Mouse (Mus musculus): Measurements from ENCODE around the gene AI481877. TPM values are rescaled to one million over a fixed set of nuclear protein-coding genes. Genes with fewer than 3 reads are reported as not detected.

AI481877 gene
- polyA plus RNA-seq, 1 experiment from 2014 or later = not detected

- Histone ChIP-seq H3K36me3 (ENCODE audit: control insufficient read depth, insufficient read depth) (no peaks in the 10 kb centered on the region), H3K4me2 (replicated peaks; ENCODE audit: low read depth) (no peak overlapping the region), H3K4me1 (replicated peaks; ENCODE audit: control insufficient read depth, insufficient read depth, low read length) (no peaks in the 10 kb centered on the region), H3K9me3 (ENCODE audit: control insufficient read depth) (no peaks in the 10 kb centered on the region), H3K9ac (ENCODE audit: low read depth, low read length) (no peak overlapping the region), H3K4me3 (ENCODE audit: low read depth, low read length) (no peak overlapping the region), H3K27me3 (replicated peaks; ENCODE audit: control insufficient read depth, insufficient read depth, low read length) (no peaks in the 10 kb centered on the region), H3K27ac (ENCODE audit: low read depth, low read length) (no peak overlapping the region)
- no peak for ATAC-seq
- WGBS = 72% methylated on average over 2 of the region's 2 CpGs
- no peak for TF ChIP-seq CTCF (IDR thresholded peaks at IDR 0.05; ENCODE audit: low read depth)
Measured at GRCm38 (mm10) chr4:59164034-59164433, 25.3 kb upstream of the AI481877 start.

GRCm38 (mm10) chr4:59160959-59161670 lies 22.3 kb upstream of the AI481877 start:
- no peak overlapping the region for H3K9ac ChIP-seq (ENCODE audit: low read depth, low read length)
- WGBS = 56% methylated on average over 8 of the region's 8 CpGs
- no peaks in the 10 kb centered on the region for H3K9me3 ChIP-seq (ENCODE audit: control insufficient read depth)
- no peaks in the 10 kb centered on the region for H3K36me3 ChIP-seq (ENCODE audit: control insufficient read depth, insufficient read depth)
- no peaks in the 10 kb centered on the region for H3K4me1 ChIP-seq (replicated peaks; ENCODE audit: control insufficient read depth, insufficient read depth, low read length)
- TF ChIP-seq CTCF (IDR thresholded peaks at IDR 0.05; ENCODE audit: low read depth) = no peak
- no peaks in the 10 kb centered on the region for H3K27me3 ChIP-seq (replicated peaks; ENCODE audit: control insufficient read depth, insufficient read depth, low read length)
- H3K27ac ChIP-seq (ENCODE audit: low read depth, low read length) = no peak overlapping the region
- H3K4me3 ChIP-seq (ENCODE audit: low read depth, low read length) = no peak overlapping the region
- H3K4me2 ChIP-seq (replicated peaks; ENCODE audit: low read depth) = no peak overlapping the region
- ATAC-seq = no peak

DNA sequence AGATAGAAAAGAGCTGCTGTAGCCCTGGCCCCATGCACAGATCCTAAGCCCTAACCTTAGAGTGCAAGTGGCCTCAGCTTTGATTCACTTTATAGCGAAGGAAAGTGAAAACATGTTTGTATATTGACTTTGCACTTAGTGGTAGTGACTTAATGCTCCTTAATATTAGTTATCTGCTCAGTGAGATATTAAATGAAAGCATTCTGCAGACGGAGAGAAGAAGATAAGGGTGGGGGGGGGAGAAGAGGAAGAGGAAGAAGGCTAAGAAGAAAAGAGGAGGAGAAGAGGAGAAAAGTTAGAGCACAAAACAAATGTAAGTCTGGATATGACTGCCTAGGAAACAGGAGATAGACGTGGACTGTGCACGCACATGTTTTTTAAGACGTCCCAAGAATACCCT lies 21.5 kb upstream of the AI481877 start:
- Histone ChIP-seq H3K4me1 (replicated peaks; ENCODE audit: control insufficient read depth, insufficient read depth, low read length) (no peaks in the 10 kb centered on the region), H3K36me3 (ENCODE audit: control insufficient read depth, insufficient read depth) (no peaks in the 10 kb centered on the region), H3K27ac (ENCODE audit: low read depth, low read length) (no peak overlapping the region), H3K27me3 (replicated peaks; ENCODE audit: control insufficient read depth, insufficient read depth, low read length) (no peaks in the 10 kb centered on the region), H3K4me2 (replicated peaks; ENCODE audit: low read depth) (no peak overlapping the region), H3K4me3 (ENCODE audit: low read depth, low read length) (no peak overlapping the region), H3K9ac (ENCODE audit: low read depth, low read length) (no peak overlapping the region), H3K9me3 (ENCODE audit: control insufficient read depth) (no peaks in the 10 kb centered on the region)
- ATAC-seq = no peak
- no peak for TF ChIP-seq CTCF (IDR thresholded peaks at IDR 0.05; ENCODE audit: low read depth)
- 83% methylated on average over 5 of the region's 5 CpGs for WGBS

DNA sequence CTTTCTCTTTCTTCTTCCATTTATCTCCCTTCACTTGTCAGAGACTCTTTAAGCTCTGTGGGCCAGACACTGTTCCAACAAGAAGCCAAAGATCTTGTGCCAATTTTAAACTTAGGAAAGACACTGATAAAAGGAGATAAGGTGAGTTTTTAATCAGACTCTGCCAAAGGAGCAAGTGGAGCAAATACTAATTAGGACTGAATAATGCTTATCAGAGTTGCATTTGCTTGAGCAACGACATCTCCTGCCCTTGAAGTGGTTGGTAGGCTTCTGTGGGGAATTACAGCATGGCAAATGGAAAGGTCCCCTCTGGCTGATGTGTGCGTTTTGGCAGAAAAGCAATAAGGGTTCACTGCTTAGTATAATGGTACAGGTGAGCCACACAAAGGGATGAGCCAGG lies 18.9 kb upstream of the AI481877 start:
- 57% methylated on average over 2 of the region's 2 CpGs for WGBS
- Histone ChIP-seq H3K9me3 (ENCODE audit: control insufficient read depth) (no peaks in the 10 kb centered on the region), H3K27me3 (replicated peaks; ENCODE audit: control insufficient read depth, insufficient read depth, low read length) (no peaks in the 10 kb centered on the region), H3K27ac (ENCODE audit: low read depth, low read length) (no peak overlapping the region), H3K4me2 (replicated peaks; ENCODE audit: low read depth) (no peak overlapping the region), H3K36me3 (ENCODE audit: control insufficient read depth, insufficient read depth) (no peaks in the 10 kb centered on the region), H3K4me1 (replicated peaks; ENCODE audit: control insufficient read depth, insufficient read depth, low read length) (no peaks in the 10 kb centered on the region), H3K9ac (ENCODE audit: low read depth, low read length) (no peak overlapping the region), H3K4me3 (ENCODE audit: low read depth, low read length) (no peak overlapping the region)
- no peak for ATAC-seq
- TF ChIP-seq CTCF (IDR thresholded peaks at IDR 0.05; ENCODE audit: low read depth) = no peak

- no peak overlapping the region for H3K4me3 ChIP-seq (ENCODE audit: low read depth, low read length)
- 22% methylated on average over 7 of the region's 7 CpGs for WGBS
Measured at GRCm38 (mm10) chr4:59156897-59157592, 18.3 kb upstream of the AI481877 start.

DNA sequence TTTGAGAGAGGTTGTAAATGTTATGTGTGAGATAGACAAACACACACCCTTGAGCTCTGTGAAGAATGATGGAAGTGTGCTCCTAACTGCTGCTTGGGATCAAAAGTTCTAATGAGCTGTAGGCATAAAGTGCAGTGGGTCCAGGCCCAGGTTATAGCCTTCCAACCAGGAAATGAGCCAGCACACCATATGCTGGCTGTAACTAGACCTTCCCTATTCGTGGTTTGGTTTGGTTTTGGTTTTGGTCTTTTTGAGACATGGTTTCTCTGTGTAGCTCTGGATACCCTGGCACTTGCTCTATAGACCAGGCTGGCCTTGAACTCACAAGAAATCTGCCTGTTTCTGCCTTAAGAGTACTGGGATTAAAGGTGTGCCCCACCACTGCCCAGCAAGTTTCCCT lies 13.2 kb upstream of the AI481877 start:
- TF ChIP-seq CTCF (IDR thresholded peaks at IDR 0.05; ENCODE audit: low read depth) = no peak
- no peak for ATAC-seq
- no peak overlapping the region for H3K27ac ChIP-seq (ENCODE audit: low read depth, low read length)
- H3K9me3 ChIP-seq (ENCODE audit: control insufficient read depth) = no peaks in the 10 kb centered on the region
- no peaks in the 10 kb centered on the region for H3K36me3 ChIP-seq (ENCODE audit: control insufficient read depth, insufficient read depth)
- no peaks in the 10 kb centered on the region for H3K4me1 ChIP-seq (replicated peaks; ENCODE audit: control insufficient read depth, insufficient read depth, low read length)
- WGBS = 65% methylated on average over 1 of the region's 1 CpGs
- no peaks in the 10 kb centered on the region for H3K27me3 ChIP-seq (replicated peaks; ENCODE audit: control insufficient read depth, insufficient read depth, low read length)
- H3K9ac ChIP-seq (ENCODE audit: low read depth, low read length) = no peak overlapping the region
- H3K4me3 ChIP-seq (ENCODE audit: low read depth, low read length) = no peak overlapping the region
- no peak overlapping the region for H3K4me2 ChIP-seq (replicated peaks; ENCODE audit: low read depth)

More at GRCm38 (mm10) chr4:59156897-59157592, 18.3 kb upstream of the AI481877 start:
- no peaks in the 10 kb centered on the region for H3K36me3 ChIP-seq (ENCODE audit: control insufficient read depth, insufficient read depth)
- no peak for TF ChIP-seq CTCF (IDR thresholded peaks at IDR 0.05; ENCODE audit: low read depth)
- H3K4me1 ChIP-seq (replicated peaks; ENCODE audit: control insufficient read depth, insufficient read depth, low read length) = no peaks in the 10 kb centered on the region
- no peak overlapping the region for H3K9ac ChIP-seq (ENCODE audit: low read depth, low read length)
- ATAC-seq = no peak
- H3K27me3 ChIP-seq (replicated peaks; ENCODE audit: control insufficient read depth, insufficient read depth, low read length) = no peaks in the 10 kb centered on the region
- H3K4me2 ChIP-seq (replicated peaks; ENCODE audit: low read depth) = no peak overlapping the region
- no peak overlapping the region for H3K27ac ChIP-seq (ENCODE audit: low read depth, low read length)
- no peaks in the 10 kb centered on the region for H3K9me3 ChIP-seq (ENCODE audit: control insufficient read depth)
